Mouse (Mus musculus) 416B (cell line): ENCODE measurements around the gene Plcl2.

Source experiments
- DNase-seq: peaks from one replicate; pipeline ENCODE4 v3.0.0; 2011; ENCODE audit warnings: low read depth

The Plcl2 gene

GRCm38 (mm10) chr17:50735955-50736533 lies 226.8 kb downstream of the Plcl2 start:
- no peak for DNase-seq

GRCm38 (mm10) chr17:50737068-50737467 lies 227.9 kb downstream of the Plcl2 start:
- DNase-seq = no peak
